Mouse (Mus musculus): ENCODE results near the gene Atf7ip. TPM values are rescaled to one million over a fixed set of nuclear protein-coding genes. Genes with fewer than 3 reads are reported as not detected.

Gene Atf7ip
- polyA plus RNA-seq, 1 experiment from 2014 or later = 56.1 TPM

DNA sequence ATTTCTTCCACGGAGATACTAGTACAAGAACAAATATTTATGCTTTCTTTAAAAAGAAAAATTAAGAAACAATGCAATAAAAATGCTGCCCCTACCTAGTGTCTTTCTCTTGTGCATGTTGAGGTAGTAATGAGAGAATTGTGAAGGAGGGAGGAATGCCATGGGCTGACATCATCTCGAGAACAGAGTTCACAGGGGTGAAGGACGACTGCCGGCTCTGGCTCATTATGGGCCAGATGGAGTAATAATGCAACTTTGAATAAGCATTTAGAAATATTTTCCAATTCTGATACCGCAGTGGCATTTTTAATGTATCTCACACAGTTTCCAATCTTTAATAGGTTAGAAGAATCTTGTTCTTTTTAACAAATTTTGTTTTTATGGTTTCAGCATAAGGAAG, 60.0 kb downstream of the Atf7ip start:
- no peaks in the 10 kb centered on the region for H3K27me3 ChIP-seq (ENCODE audit: insufficient read depth, low read length)
- no peak for TF ChIP-seq CTCF (IDR thresholded peaks at IDR 0.05; ENCODE audit: low read depth)
- H3K9me3 ChIP-seq (ENCODE audit: low read depth, low read length) = peaks cover 10% of the 10 kb centered on the region
- H3K4me1 ChIP-seq (ENCODE audit: insufficient read depth) = no peaks in the 10 kb centered on the region
- 82% methylated on average over 5 of the region's 5 CpGs for WGBS
- H3K4me3 ChIP-seq (ENCODE audit: low read depth, low read length) = no peak overlapping the region
- H3K27ac ChIP-seq (ENCODE audit: low read depth) = no peak overlapping the region
- peaks cover 84% of the 10 kb centered on the region for H3K36me3 ChIP-seq (ENCODE audit: insufficient read depth)
- no peak for DNase-seq
- no peak for ATAC-seq (ENCODE audit: insufficient read depth)
- no peak overlapping the region for H3K4me2 ChIP-seq
- no peak overlapping the region for H3K9ac ChIP-seq

- TF ChIP-seq CTCF (IDR thresholded peaks at IDR 0.05; ENCODE audit: low read depth) = no peak
- ATAC-seq (ENCODE audit: insufficient read depth) = no peak; the same call in 1 of the 2 replicates
- Histone ChIP-seq H3K9ac (no peak overlapping the region), H3K9me3 (ENCODE audit: low read depth, low read length) (no peaks in the 10 kb centered on the region), H3K4me1 (ENCODE audit: insufficient read depth) (no peaks in the 10 kb centered on the region), H3K4me3 (ENCODE audit: low read depth, low read length) (no peak overlapping the region), H3K36me3 (ENCODE audit: insufficient read depth) (peaks cover 80% of the 10 kb centered on the region), H3K27me3 (ENCODE audit: insufficient read depth, low read length) (no peaks in the 10 kb centered on the region), H3K4me2 (no peak overlapping the region), H3K27ac (ENCODE audit: low read depth) (no peak overlapping the region)
- DNase-seq = no peak
- WGBS = 76% methylated on average over 4 of the region's 4 CpGs
Measured at GRCm38 (mm10) chr6:136590739-136591138, 84.8 kb downstream of the Atf7ip start.

DNA sequence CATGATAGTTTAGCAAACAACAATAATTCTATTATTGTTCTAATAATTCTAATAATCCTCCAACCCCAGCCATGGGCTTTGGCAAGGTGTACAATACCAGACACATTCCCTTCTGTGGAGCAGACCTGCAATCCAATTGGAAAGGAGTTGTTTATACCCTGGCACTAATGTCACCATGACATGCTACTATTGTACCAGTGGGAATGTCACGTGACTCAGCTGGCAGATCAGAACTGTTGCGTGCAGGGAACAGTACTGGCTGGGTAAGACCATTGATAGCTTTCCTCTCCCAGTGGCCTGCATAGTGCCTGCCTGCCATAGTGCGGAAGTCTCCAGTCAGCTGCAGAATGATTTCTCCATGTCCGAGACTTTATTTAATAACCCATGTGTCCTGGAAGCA, 88.6 kb downstream of the Atf7ip start:
- no peaks in the 10 kb centered on the region for H3K4me1 ChIP-seq (ENCODE audit: insufficient read depth)
- no peak for ATAC-seq (ENCODE audit: insufficient read depth)
- H3K9ac ChIP-seq = no peak overlapping the region
- peaks cover 81% of the 10 kb centered on the region for H3K36me3 ChIP-seq (ENCODE audit: insufficient read depth)
- no peaks in the 10 kb centered on the region for H3K9me3 ChIP-seq (ENCODE audit: low read depth, low read length)
- no peak overlapping the region for H3K4me3 ChIP-seq (ENCODE audit: low read depth, low read length)
- no peak for TF ChIP-seq CTCF (IDR thresholded peaks at IDR 0.05; ENCODE audit: low read depth)
- no peak overlapping the region for H3K27ac ChIP-seq (ENCODE audit: low read depth)
- H3K27me3 ChIP-seq (ENCODE audit: insufficient read depth, low read length) = no peaks in the 10 kb centered on the region
- H3K4me2 ChIP-seq = no peak overlapping the region
- 90% methylated on average over 4 of the region's 4 CpGs for WGBS
- DNase-seq = no peak

DNA sequence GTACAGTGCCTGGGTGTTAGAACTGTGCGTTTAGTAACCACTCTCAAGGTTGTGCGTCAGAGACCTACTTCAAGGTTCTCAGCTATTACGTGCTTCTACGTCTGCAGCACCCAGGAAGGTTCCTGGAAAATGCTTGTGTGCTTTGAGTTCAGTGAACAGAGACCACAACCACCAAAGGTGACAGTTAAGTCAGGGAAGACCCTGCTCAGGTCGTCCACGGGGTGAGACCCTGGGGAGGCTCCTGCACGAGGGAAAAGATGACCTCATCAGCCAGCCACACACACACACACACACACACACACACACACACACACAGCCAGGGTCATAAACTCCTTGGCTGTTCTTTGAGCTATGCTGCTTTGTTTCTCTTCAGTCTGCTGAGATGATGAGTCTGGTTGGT, 96.6 kb downstream of the Atf7ip start:
- peaks cover 85% of the 10 kb centered on the region for H3K36me3 ChIP-seq (ENCODE audit: insufficient read depth)
- DNase-seq = no peak
- H3K27ac ChIP-seq (ENCODE audit: low read depth) = no peak overlapping the region

GRCm38 (mm10) chr6:136611351-136612215, 105.6 kb downstream of the Atf7ip start:
- H3K4me3 ChIP-seq (ENCODE audit: low read depth, low read length) = no peak overlapping the region
- TF ChIP-seq CTCF (IDR thresholded peaks at IDR 0.05; ENCODE audit: low read depth) = no peak
- 91% methylated on average over 17 of the region's 17 CpGs for WGBS
- ATAC-seq (ENCODE audit: insufficient read depth) = no peak
- H3K9me3 ChIP-seq (ENCODE audit: low read depth, low read length) = peaks cover 3% of the 10 kb centered on the region; the same call in 1 of the 2 replicates
- H3K4me1 ChIP-seq (ENCODE audit: insufficient read depth) = no peaks in the 10 kb centered on the region
- no peak overlapping the region for H3K27ac ChIP-seq (ENCODE audit: low read depth)
- no peak for DNase-seq
- H3K4me2 ChIP-seq = no peak overlapping the region
- no peaks in the 10 kb centered on the region for H3K27me3 ChIP-seq (ENCODE audit: insufficient read depth, low read length)
- H3K36me3 ChIP-seq (ENCODE audit: insufficient read depth) = peaks cover 43% of the 10 kb centered on the region
- H3K9ac ChIP-seq = no peak overlapping the region

More for the DNA sequence above, 96.6 kb downstream of the Atf7ip start:
- no peaks in the 10 kb centered on the region for H3K4me1 ChIP-seq (ENCODE audit: insufficient read depth)
- no peaks in the 10 kb centered on the region for H3K27me3 ChIP-seq (ENCODE audit: insufficient read depth, low read length)
- H3K9me3 ChIP-seq (ENCODE audit: low read depth, low read length) = no peaks in the 10 kb centered on the region
- 81% methylated on average over 7 of the region's 7 CpGs for WGBS
- H3K4me3 ChIP-seq (ENCODE audit: low read depth, low read length) = no peak overlapping the region
- no peak overlapping the region for H3K4me2 ChIP-seq
- H3K9ac ChIP-seq = no peak overlapping the region
- no peak for ATAC-seq (ENCODE audit: insufficient read depth)
- TF ChIP-seq CTCF (IDR thresholded peaks at IDR 0.05; ENCODE audit: low read depth) = no peak

GRCm38 (mm10) chr6:136612312-136612711, 106.3 kb downstream of the Atf7ip start:
- ATAC-seq (ENCODE audit: insufficient read depth) (no peak), DNase-seq (peak; percentile 32)
- WGBS = 92% methylated on average over 3 of the region's 3 CpGs
- no peak overlapping the region for H3K4me2 ChIP-seq
- no peak overlapping the region for H3K9ac ChIP-seq
- H3K9me3 ChIP-seq (ENCODE audit: low read depth, low read length) = peaks cover 3% of the 10 kb centered on the region; the same call in 1 of the 2 replicates
- H3K27ac ChIP-seq (ENCODE audit: low read depth) = no peak overlapping the region
- H3K4me3 ChIP-seq (ENCODE audit: low read depth, low read length) = no peak overlapping the region
- TF ChIP-seq CTCF (IDR thresholded peaks at IDR 0.05; ENCODE audit: low read depth) = peak; percentile 48
- H3K4me1 ChIP-seq (ENCODE audit: insufficient read depth) = no peaks in the 10 kb centered on the region
- no peaks in the 10 kb centered on the region for H3K27me3 ChIP-seq (ENCODE audit: insufficient read depth, low read length)
- H3K36me3 ChIP-seq (ENCODE audit: insufficient read depth) = peaks cover 37% of the 10 kb centered on the region

DNA sequence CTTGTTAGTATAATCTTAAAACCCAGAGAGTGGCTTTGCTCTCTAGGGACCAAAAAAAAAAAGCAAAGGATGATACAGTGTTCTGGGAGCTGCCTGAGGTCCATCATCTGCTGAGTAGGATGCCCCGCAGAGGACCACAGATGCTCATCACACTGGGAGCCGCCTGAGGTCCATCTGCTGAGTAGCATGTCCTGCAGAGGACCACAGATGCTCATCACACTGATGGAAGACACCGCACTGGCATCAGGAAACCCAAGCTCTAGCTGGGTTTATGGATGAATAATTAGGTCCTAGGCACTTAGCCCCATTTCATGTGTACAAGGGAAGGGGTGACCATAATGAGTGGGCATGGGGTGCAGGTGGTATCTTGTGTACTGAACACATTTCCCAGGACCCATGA, 108.2 kb downstream of the Atf7ip start:
- Histone ChIP-seq H3K36me3 (ENCODE audit: insufficient read depth) (peaks cover 21% of the 10 kb centered on the region), H3K9ac (no peak overlapping the region), H3K4me2 (no peak overlapping the region), H3K27me3 (ENCODE audit: insufficient read depth, low read length) (no peaks in the 10 kb centered on the region), H3K4me3 (ENCODE audit: low read depth, low read length) (no peak overlapping the region), H3K9me3 (ENCODE audit: low read depth, low read length) (peaks cover 3% of the 10 kb centered on the region; the same call in 1 of the 2 replicates), H3K4me1 (ENCODE audit: insufficient read depth) (no peaks in the 10 kb centered on the region), H3K27ac (ENCODE audit: low read depth) (no peak overlapping the region)
- WGBS = 92% methylated on average over 3 of the region's 3 CpGs
- no peak for DNase-seq
- ATAC-seq (ENCODE audit: insufficient read depth) = no peak
- no peak for TF ChIP-seq CTCF (IDR thresholded peaks at IDR 0.05; ENCODE audit: low read depth)

Data from lung, embryonic 14.5 days (tissue).